Mouse (Mus musculus) fat pad, adult 2 months (tissue): ENCODE results near the gene Nek6.

ENCODE experiments used
- DNase-seq: peaks from one replicate; pipeline ENCODE4 v3.0.0-alpha.2; 2011; ENCODE audit warnings: low read depth, low spot score; ENCODE audit errors: extremely low read depth

The Nek6 gene

DNA sequence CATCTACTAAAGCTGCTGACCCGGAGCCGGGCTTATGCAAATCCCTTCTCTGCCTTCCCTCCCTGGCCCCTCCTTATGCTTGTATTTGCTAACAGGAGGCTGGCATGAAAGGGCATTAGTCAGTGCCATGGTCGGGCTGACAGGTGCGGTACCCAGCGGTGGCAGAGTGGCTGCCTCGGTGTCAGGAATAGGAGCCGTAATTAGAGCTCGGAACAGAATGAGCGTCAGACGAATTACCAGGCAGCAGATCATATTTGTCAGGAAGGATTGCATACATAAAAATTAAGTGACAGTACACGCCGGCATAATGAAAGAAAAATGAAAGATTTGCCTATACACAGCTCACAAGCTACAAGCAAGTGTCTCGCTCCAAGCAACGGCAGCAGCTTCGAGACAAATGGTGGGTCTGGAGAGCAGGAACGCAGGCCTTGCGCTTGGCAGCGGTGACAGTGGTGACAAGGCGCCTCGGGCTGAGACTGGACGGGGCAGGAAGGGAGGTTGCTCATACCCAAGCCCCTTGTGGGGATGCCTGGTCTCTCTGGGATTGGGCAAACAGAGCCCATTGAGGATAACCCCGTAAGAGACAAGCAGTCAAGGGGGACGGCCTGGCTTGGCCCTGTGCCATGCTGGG lies 60.6 kb downstream of the Nek6 start:
- no peak for DNase-seq

DNA sequence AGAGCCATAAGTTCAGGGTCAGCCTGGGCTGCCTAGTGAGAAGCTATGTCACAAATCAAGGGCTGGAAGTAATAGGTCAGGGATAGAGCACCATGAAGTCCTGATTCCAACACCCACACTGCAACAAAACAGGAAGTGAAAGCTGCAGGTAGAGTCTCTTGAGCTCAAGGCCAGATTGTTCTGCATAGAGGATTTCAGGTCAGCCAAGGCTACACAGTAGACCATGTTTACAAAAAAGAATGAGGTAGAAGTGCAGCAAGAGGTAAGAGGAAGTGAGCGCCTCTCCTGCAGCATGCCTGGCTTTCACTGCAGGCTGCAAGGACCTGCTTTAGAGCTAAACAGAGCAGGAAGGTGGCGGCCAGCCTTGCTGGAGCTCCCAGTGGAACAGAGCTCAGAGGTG lies 63.3 kb downstream of the Nek6 start:
- no peak for DNase-seq

DNA sequence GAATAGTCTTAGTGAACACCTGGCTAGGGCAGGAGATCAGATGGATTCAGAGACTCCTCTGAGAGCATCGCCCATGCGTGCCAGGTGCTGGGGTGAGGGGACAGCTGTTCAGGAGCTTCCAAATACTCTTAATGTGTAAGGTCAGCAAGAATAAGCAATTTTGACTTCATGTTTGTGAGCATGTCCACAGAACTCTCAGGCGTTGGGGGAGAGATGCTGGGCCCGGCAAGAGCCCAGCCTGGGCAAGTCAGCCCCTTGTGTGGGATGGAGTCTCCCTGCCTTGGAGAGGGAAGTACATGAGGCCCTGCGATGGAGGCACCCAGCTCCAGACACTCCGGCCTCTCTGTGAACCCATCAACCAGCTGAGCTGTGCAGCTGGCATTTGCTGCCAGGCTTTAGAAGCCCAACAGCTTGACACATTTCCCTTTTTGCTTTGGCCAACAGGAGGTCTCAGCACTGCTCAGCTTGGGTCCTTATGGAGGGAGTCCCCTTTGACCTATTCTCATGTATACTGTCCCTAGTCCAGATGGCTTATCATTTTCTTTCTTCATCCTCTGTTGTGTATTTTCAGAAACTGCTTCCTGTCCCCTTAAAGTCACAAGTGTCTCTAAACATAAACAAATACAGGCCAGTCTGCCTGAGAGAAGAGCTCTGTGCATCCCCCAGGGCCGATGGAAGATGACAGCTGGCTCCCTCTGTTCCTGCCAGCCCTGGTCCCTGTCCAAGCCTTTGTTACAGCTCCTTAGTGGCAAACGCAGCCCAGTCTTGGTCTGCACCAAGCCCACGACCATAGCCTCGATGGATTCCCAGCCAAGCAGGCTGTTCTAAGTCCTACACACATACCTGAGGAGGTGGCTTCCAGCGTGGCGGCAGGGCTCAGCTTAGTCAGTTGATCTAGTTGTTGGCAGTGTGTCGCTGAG lies 67.4 kb downstream of the Nek6 start:
- DNase-seq = no peak

DNA sequence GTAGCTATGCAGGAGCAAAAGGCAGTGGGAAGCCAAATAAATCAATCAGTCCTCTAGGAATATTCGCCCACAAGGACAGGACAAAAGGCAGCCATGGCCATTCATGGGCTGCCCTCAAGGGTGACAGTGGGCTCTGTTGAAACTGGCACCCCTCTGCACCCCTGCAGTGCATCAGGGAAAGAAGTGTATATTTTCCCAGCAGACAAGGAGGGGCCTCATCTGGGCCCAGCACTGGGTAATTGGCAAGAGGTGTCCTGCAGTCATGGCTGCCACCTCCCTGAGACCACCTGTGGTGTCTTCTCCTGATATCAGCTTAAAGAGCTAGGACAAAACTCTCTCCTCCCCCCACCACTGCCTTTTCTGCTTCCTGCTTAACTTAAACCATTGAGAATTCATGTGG lies 68.1 kb downstream of the Nek6 start:
- DNase-seq = no peak

DNA sequence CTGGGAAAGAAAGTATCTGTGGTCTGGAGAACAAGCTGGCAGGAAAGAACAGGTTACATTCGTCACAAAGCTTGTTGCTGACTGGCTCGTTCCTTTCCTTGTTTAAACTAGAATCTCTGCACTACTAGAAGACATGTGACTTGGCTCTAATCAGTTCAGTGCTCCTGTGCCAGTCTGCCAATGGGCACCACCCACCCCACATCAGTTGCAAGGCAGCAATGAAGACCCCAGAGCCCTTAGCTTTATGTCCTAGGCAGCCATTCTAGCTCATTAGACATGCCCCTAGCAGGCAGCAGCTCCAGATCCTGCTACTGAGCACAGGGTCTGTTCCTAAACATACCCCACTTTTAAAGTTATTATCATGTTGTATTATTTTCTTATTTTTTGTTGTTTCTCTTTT lies 72.5 kb downstream of the Nek6 start:
- DNase-seq = no peak

DNA sequence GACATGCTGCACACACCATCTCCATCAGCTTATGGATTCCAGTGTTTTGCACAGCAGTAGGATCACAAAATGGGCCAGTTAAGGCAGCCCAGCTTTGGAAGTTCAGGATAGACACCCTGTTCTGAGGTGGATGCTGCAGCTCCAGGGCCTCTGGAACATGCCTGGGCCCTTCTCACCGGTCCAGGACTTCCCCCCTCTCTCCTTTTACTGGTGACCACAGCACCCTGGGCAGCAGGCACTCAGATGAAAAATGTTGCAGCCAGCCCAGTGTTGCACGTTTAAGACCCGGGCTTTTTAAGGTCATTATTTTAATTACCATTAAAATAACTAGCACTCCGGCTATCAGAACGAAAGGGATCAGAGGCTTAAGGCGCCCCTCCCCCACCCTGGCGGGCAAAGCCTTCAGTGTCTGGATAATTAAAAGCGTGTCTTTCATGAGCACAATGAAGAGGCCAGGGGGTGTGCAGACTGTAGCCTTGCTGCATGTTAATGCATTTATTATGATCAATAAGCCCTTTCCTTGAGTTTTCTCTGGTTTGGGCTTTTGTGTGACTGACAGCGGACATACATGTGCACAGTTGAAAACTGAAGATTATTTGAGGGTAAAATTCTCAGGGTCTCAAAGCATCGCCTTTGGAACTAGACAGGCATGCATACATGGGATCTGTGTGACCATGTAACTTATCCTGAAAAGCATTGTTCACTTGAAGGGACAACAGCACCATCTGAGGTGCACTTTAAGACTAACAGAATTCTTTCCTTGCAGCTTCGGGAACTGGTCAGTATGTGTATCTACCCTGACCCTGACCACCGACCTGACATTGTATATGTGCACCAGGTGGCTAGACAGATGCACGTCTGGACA lies 73.3 kb downstream of the Nek6 start:
- DNase-seq = no peak

DNA sequence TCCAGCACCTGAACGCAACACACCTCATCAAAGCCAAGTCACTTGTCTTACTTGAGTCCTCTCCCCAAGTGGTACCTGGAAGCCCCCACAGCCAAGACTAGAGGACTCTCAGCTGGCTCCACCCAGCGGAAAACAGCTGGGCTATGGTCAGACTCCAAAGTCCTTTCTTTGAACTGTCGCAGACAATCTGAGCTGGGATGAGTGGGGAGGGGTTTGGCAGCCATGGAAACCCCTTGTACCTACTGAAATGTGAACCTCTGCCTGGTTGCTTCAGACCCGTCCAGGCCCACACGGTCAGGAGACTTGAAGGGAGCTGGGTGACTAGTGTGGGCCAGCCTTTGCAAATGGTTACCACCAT lies 73.9 kb downstream of the Nek6 start:
- DNase-seq = no peak

DNA sequence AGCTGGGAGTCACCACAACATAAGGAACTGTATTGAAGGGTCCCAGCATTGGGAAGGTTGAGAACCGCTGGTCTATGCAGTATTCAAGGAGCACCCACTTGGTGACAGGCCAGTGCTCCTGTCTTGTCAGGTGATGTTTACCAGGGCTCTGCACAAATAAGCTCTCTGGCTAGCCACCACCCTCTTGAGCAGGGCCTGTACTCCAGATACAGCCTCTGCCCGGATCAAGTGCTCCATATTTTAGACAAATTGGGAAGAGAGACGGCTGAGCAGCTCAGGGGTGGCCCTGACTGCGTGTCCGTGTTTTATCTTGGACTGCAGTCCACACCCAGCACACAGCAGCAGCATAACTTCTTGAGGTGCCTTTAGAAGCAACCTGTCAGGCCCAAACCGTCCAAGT lies 75.3 kb downstream of the Nek6 start:
- DNase-seq = no peak

DNA sequence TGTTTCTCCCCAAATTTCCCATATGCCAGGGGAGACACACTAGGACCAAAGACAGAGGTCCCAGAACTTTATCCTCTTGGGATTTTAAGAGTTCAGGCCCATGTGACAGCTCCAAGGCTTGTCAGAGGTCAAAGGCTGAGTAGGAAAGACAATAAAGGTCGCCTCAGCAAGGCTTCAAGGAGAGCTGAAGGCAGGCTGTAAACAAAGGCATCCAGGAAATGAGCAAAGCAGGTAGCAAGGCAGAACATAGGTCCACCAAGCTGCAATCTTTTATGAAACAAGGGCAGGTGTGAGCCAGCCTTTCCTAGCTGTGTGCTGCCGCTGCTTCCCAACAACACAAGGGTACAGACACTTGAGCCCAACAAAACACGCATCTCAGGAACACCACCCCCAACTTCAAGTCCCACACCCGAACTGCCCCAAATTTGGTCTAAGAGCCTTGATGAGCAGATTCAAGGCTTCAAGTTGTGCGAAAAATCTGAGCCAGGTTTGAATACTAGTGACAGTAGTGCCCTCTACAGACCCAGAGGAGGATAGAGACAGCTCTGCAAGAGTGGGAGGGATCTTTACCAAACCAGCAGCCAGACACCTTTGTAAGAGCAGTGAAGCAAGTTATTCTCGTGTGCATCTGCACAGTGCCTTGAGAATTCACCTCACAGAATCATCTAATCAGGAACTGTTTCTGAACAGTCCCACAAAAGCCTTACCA lies 80.5 kb downstream of the Nek6 start:
- no peak for DNase-seq

DNA sequence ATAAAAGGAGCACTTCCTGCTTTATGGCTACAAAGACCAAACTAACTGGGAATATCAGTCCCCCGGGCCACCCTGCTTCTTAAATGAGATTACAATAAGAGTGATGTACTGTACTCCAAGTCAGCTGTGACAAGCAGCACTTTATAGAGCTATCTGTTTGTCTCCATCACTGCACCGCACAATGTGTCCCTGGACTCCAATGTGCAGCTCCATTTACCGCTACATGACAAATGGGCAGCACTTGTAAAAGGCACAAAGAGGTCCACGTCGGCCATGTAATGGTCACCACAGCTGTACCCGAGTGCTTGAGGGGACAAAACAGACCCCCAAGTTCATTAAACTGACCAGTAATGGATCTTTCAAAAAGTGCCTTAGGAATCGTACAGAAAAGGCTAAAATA lies 83.4 kb downstream of the Nek6 start:
- no peak for DNase-seq

DNA sequence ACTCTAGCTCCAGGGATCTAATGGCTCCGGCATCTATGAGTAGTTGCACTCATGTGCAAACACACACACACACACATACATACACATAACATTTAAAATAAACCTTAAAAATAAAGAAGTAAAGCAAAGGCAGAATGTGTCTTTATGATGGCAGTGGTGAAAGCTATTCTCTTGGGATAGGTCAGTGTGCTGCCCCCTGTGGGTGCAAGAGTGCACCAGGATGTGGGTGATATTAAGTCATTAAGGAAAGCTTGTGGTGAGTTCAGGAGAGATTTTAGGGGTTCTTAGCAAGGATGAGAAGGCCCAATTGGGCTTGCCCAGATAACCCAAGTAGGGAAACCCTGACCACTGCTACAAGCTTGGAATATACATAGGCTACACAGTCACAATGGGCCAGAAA lies 86.5 kb downstream of the Nek6 start:
- DNase-seq = no peak

DNA sequence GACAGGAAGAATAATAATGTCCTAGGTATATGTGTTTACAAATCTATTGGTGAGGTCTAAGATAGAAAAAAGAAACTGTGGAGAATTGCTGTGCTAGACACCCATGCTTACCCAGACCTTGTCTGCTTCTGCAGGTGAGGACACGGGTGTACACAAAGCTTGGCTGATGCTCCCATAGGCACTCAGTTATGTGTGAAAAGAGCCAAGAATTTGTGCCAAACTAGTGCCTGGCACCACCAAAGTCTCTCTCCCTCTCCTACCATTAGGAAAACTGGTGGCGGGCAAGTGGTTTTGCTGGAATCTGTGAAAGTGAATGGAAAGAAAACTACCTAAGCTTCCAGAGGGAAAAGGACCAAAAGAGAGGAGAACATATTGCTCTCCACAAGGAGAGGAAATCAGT lies 87.0 kb downstream of the Nek6 start:
- no peak for DNase-seq

DNA sequence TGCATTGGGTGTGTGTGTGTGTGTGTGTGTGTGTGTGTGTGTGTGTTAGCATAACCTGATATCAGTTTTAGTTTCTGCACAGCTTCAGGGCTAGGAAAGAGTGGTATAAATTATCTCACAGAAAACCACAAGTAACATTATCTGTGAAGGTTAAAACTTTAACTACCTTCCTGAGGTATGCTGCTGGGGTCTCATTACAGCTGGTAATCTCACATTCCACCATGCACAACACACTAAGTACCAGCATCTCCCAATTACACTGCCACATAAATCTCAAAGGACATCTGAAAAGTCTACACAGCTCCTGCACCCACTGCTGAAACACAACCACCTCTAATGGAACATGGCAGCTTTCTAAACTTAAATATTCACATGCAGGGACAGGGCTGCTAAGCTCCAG lies 89.4 kb downstream of the Nek6 start:
- DNase-seq = no peak

DNA sequence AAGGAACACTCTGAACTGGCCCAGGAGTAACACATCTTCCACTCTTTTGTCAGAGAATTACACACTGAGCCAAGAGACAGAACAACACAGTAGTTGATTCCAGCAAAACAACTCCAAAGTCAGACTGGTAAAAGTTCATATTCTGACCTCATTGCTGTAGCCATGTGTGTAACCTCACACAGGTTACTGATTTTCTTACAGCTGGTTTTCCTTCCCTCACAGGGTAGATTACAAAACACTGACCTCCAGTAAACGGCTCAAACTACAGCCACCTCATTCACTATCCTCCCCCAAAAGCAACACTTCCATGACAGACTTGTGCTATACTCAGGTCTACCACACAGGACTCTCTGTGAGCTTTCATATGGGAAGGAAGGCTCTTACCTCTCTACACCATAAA lies 96.3 kb downstream of the Nek6 start:
- DNase-seq = no peak

DNA sequence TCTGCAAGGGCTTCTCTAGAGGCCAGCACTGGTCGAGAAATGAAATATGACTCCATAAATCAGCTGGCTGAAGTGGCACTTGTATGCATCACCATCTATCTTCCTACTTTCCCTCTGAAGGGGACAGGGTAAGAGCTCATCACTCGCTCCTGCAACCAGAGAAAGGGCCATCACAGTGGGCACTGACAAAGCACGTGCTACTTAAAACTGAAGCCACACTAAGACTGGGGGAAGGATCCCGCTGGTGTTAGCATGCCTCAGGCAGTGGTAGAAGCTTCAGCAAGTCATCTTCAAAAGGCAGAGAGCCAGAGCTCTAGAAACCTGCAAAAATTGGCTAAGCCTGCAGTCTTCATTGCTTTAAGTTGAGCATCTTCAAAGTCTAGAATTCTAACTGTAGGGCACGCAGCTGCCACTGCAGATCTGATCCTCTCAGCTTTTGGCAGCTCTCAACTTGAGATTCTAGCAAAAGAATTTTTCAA lies 97.4 kb downstream of the Nek6 start:
- DNase-seq = no peak

DNA sequence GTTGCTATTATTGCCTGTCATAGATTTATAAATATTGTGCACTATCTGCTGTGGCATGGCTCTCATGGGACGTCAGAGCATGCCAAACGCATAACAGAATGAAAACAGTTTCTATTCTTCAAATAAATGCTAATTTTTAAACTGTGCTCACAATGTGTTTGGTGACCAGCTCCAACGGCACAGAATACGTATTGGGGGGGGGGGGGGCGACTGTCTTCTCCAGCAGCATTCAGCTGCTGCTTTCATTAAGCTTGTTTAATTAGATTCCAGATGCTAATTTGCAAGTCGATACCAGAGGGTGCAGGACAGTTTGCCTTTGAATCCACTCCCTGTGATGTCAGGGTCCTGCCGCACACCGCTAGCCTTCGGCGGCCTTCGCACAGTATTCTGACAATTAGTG lies 97.9 kb downstream of the Nek6 start:
- no peak for DNase-seq

DNA sequence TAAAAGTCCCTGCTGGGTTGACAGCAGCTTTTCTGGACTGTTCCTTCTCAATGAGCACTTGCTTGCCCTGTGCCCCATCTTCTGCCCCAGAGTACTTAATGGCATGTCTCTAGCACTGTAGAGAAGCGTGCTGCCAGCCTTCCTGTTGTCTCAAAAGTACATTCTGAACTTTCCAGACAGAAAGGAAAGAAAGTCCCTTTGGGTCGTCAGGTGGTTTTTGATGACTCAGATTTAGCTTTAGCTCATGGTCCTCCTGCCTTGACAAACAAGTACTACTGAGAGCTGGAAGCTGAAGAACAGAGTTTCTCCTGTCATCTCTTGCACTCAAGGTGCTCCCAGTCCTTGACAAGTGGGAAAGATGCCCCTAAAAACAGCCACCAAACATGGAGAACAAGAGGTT lies 98.7 kb downstream of the Nek6 start:
- no peak for DNase-seq

DNA sequence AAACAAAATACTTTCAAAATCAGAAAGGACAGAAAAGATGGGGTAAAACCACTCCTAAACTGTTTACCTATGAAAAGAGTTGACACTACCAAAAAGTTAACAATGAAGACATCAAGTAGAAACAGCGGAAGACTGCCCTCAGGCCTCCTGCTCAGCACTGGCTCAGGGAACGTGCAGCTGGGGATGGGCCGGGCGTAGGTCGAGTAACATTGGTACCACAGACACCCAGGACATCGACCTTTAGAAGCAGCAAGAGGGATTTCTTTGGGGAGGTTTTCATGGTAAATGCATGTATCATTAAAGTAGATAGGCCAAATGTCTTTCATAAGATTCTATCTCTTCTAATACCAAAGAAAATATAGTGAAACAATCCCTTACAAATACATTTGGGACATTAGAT lies 101.2 kb downstream of the Nek6 start:
- DNase-seq = no peak

DNA sequence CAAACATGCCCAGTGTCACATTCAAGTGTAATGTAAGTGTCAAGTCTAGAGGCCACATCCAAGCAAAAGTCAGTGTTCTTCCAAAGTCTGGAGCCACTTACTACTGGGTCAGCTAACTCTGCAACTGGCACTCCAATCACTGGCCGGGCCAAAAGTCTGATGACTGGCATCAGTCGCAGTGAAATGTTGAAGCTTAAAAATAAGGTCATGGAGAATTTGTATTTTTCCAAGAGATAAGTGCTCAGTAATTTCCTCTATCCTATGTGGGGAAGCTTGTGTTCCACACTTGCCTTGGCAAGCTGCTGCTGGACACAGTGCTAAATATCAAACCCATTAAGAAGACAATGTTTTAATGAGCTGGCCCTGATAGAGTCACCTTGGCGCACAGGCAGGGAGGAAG lies 102.1 kb downstream of the Nek6 start:
- DNase-seq = no peak

DNA sequence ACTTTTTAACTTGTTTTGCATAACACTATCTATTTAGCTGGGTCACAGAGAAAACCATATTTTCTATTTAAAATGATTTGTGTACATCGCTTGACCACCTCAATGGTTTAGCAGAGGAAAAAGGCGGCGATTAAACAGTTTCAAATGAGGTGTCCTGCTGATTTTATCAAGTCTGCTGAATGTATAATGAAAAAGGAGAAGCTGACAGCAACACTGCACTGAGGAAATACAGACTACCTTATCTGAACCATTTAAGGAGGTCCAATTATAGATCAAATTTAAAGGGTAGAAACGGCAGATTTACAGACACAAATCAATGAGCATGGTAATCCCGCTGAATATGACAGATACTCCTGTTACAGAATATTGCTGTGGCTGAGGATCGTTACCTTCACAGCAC lies 103.0 kb downstream of the Nek6 start:
- DNase-seq = no peak

DNA sequence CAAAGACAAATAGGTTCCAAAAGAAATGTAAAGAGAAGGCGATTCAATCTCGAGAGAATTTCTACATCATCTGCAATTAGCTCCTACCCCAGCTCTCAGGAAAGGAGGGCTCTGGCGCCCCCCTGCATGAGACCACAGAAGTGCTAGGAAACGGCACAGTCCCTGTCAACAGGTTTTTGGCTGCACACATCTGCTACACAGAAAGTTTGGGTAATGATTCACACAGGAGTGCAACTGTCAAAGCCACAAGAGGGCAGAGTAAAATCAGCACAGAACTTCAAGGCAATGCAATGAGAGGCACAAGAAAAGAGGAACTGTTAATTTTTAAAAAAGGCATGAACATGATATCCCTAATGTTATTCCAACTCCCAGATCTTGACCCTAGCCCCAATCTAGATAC lies 104.6 kb downstream of the Nek6 start:
- no peak for DNase-seq
